Mouse (Mus musculus) heart, embryonic 11.5 days (tissue): ENCODE measurements around the gene Cxcr6. TPM values are rescaled to one million over a fixed set of nuclear protein-coding genes. Genes with fewer than 3 reads are reported as not detected.

Source experiments
- ATAC-seq: fragments of 200-750 bp; cut with Nextera tagmentation; replicated peaks from 2 replicates; pipeline ENCODE4 v1.8.0; 2017; ENCODE audit warnings: moderate library complexity; ENCODE audit not compliant: insufficient number of reproducible peaks, low FRiP score, low TSS enrichment
- H3K27ac ChIP-seq: fragments of 300-500 bp; sonication (generic); 2 replicates; pipeline ENCODE4 v1.5.1; 2014; ENCODE audit warnings: mild to moderate bottlenecking, low read depth, low read length
- H3K27me3 ChIP-seq: fragments of 300-500 bp; sonication (generic); 2 replicates; pipeline ENCODE4 v1.6.1; 2014; ENCODE audit warnings: mild to moderate bottlenecking, low read length, mixed read lengths; ENCODE audit not compliant: control insufficient read depth, insufficient read depth
- H3K36me3 ChIP-seq: fragments of 300-500 bp; sonication (generic); 2 replicates; pipeline ENCODE4 v1.6.1; 2014; ENCODE audit warnings: mild to moderate bottlenecking, low read length, moderate library complexity, mixed read lengths; ENCODE audit not compliant: control insufficient read depth, insufficient read depth
- H3K4me1 ChIP-seq: fragments of 300-500 bp; sonication (generic); 2 replicates; pipeline ENCODE4 v1.6.1; 2014; ENCODE audit warnings: low read length; ENCODE audit not compliant: control insufficient read depth, insufficient read depth
- H3K4me2 ChIP-seq: fragments of 300-500 bp; sonication (generic); 2 replicates; pipeline ENCODE4 v1.6.1; 2014; ENCODE audit warnings: mild to moderate bottlenecking, moderate library complexity
- H3K4me3 ChIP-seq: fragments of 300-500 bp; sonication (generic); 2 replicates; pipeline ENCODE4 v1.5.1; 2014; ENCODE audit warnings: low read depth, low read length
- H3K9ac ChIP-seq: fragments of 300-500 bp; sonication (generic); 2 replicates; pipeline ENCODE4 v1.6.1; 2014; ENCODE audit warnings: mild to moderate bottlenecking, low read depth, low read length, moderate library complexity
- H3K9me3 ChIP-seq: fragments of 300-500 bp; sonication (generic); replicated peaks from 2 replicates; pipeline ENCODE4 v1.6.1; 2016; ENCODE audit warnings: low read length; ENCODE audit not compliant: control insufficient read depth
- WGBS: fragments of 180-500 bp; shearing (Covaris S2); extraction: QIAGEN DNeasy Blood & Tissue Kit; methylation state at CpG from one replicate; pipeline ENCODE4 v1.1.7; 2014; ENCODE audit not compliant: insufficient replicate concordance; 5-methylcytosine and 5-hydroxymethylcytosine counted together
- polyA plus RNA-seq: library from polyadenylated mRNA; unstranded; fragments of >200 nt; fragmentation: Nextera tagmentation; extraction: Ambion mirVana; gene quantifications from 2 replicates; pipeline ENCODE4 v1.2.1, GENCODE M21; 2014

Cxcr6 gene
- polyA plus RNA-seq, 1 experiment from 2014 or later, result 0.82 TPM

- Histone ChIP-seq H3K9ac (no peak overlapping the region), H3K27ac (no peak overlapping the region), H3K9me3 (no peaks in the 10 kb centered on the region), H3K4me2 (no peak overlapping the region), H3K4me1 (no peaks in the 10 kb centered on the region), H3K36me3 (peaks cover 3% of the 10 kb centered on the region; the same call in 1 of the 2 replicates), H3K4me3 (no peak overlapping the region), H3K27me3 (no peaks in the 10 kb centered on the region)
- ATAC-seq, result no peak
- 44% methylated on average over 7 of the region's 7 CpGs for WGBS
Measured at GRCm38 (mm10) chr9:123808583-123808982, 2.3 kb downstream of the Cxcr6 start.

DNA sequence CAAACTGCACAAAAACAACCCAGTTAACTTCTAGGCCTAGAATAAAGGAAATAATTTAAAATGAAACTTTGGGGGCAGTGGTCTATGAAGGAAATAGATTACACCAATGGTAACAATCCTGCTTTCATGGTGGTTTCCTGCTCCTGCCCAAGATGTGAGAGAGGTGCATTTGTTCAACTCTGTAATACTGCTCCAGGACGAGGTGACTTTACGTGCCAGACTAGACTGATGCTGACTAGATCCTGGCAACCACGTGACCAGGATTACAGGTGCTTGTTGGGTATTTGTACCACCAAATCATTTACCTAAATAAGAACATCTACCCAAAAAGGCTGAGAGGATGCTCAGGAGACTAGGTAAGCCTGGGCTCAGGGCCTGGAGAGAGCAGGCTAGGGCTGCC, 5.6 kb downstream of the Cxcr6 start:
- Histone ChIP-seq H3K4me3 (no peak overlapping the region), H3K9ac (no peak overlapping the region), H3K4me2 (no peak overlapping the region), H3K4me1 (no peaks in the 10 kb centered on the region), H3K9me3 (no peaks in the 10 kb centered on the region), H3K36me3 (peaks cover 2% of the 10 kb centered on the region; the same call in 1 of the 2 replicates), H3K27ac (no peak overlapping the region), H3K27me3 (no peaks in the 10 kb centered on the region)
- ATAC-seq, result no peak
- 86% methylated on average over 3 of the region's 3 CpGs for WGBS

DNA sequence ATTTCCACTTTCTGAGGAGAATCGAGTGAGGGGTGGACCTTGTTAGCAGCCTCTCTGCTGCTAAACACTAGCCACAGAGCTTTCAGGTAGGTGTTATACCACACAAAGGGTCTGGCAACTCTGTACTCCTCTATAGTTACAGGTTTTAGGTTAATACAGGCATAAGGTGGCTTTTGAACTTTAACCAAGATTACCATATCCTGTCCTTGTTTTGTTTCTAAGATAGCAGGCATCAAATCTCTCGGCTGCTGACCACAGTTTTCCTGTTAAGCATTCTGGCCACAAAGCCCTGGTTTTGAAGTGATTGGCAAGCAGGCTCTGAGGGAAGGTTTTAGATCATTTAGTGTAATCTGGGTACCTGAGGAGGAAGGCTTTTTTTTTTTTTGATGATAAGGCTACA, 8.1 kb downstream of the Cxcr6 start:
- Histone ChIP-seq H3K36me3 (peaks cover 2% of the 10 kb centered on the region; the same call in 1 of the 2 replicates), H3K4me3 (no peak overlapping the region), H3K27me3 (no peaks in the 10 kb centered on the region), H3K4me1 (no peaks in the 10 kb centered on the region), H3K4me2 (no peak overlapping the region), H3K27ac (no peak overlapping the region), H3K9me3 (no peaks in the 10 kb centered on the region), H3K9ac (no peak overlapping the region)
- 58% methylated on average over 2 of the region's 2 CpGs for WGBS
- no peak for ATAC-seq

- Histone ChIP-seq H3K9me3 (no peaks in the 10 kb centered on the region), H3K4me3 (no peak overlapping the region), H3K9ac (no peak overlapping the region), H3K4me1 (no peaks in the 10 kb centered on the region), H3K27ac (no peak overlapping the region), H3K27me3 (no peaks in the 10 kb centered on the region), H3K36me3 (peaks cover 2% of the 10 kb centered on the region; the same call in 1 of the 2 replicates), H3K4me2 (no peak overlapping the region)
- no peak for ATAC-seq
- 54% methylated on average over 4 of the region's 4 CpGs for WGBS
Measured at GRCm38 (mm10) chr9:123814821-123815220, 8.5 kb downstream of the Cxcr6 start.

DNA sequence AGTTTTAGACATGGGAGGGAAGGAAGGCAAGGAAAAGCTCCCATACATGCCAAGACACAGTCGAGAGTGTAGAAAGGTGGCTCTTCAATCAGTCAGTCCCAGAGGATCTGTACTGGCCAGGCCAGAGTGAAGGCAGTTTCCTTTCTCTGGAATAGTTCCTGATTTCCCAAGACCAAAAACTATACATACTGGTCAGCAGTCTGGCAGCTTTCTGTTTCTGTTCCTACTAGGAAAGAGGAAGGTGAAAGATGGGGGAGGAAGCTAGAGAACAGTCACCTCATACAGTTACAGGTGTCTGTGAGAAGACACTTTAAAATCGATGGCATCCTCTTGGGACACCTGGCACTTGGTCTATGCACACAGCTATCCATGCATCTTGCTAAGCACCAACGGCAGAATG, 9.2 kb downstream of the Cxcr6 start:
- Histone ChIP-seq H3K4me3 (no peak overlapping the region), H3K4me1 (no peaks in the 10 kb centered on the region), H3K9ac (no peak overlapping the region), H3K4me2 (no peak overlapping the region), H3K36me3 (peaks cover 2% of the 10 kb centered on the region; the same call in 1 of the 2 replicates), H3K9me3 (no peaks in the 10 kb centered on the region), H3K27me3 (no peaks in the 10 kb centered on the region), H3K27ac (no peak overlapping the region)
- no peak for ATAC-seq
- WGBS, result 82% methylated on average over 3 of the region's 3 CpGs

DNA sequence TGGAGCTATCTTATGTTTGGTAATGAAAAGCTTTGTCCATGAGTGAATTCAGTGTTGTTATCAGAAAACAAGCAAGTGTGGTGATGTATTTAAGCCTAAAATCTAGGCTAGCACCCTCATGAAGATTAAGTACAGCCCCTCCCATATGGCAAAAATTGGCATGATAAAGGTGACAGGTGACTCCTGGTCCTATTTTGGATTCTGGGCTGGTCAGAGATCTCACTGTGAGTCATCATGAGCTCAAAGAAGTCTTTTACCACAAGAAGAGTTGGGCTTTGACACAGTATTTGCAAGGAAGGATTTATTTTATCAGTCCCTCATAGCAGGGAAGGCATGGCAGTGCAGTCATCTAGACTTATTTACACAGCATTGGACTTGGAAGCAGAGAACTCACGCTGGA, 9.7 kb downstream of the Cxcr6 start:
- no peak for ATAC-seq
- Histone ChIP-seq H3K4me2 (no peak overlapping the region), H3K27me3 (no peaks in the 10 kb centered on the region), H3K36me3 (peaks cover 7% of the 10 kb centered on the region; the same call in 1 of the 2 replicates), H3K4me3 (no peak overlapping the region), H3K9me3 (no peaks in the 10 kb centered on the region), H3K4me1 (no peaks in the 10 kb centered on the region), H3K27ac (no peak overlapping the region), H3K9ac (no peak overlapping the region)
- WGBS, result 83% methylated on average over 1 of the region's 1 CpGs

DNA sequence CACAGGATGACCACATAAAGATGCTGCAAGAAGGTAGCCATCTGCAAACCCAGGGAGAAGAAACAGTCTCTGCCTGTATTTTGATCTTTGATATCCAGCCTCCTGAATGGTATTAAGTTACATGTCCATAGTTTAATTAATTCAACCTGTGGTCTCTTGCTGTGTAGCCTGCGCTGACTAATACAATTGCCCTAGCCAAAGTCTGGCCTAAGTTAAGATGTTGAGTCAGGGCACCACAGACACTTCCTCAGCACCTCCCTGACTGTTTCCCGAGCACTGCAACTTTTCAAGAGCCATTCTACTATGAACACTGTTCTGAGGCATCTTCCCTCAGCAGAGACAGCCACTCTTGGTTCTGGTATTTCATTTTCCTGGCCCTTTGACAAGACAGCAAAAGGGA, 12.3 kb downstream of the Cxcr6 start:
- Histone ChIP-seq H3K4me3 (no peak overlapping the region), H3K36me3 (peaks cover 20% of the 10 kb centered on the region), H3K27me3 (no peaks in the 10 kb centered on the region), H3K27ac (no peak overlapping the region), H3K9me3 (no peaks in the 10 kb centered on the region), H3K4me1 (no peaks in the 10 kb centered on the region), H3K9ac (no peak overlapping the region), H3K4me2 (no peak overlapping the region)
- no peak for ATAC-seq
- 77% methylated on average over 2 of the region's 2 CpGs for WGBS

DNA sequence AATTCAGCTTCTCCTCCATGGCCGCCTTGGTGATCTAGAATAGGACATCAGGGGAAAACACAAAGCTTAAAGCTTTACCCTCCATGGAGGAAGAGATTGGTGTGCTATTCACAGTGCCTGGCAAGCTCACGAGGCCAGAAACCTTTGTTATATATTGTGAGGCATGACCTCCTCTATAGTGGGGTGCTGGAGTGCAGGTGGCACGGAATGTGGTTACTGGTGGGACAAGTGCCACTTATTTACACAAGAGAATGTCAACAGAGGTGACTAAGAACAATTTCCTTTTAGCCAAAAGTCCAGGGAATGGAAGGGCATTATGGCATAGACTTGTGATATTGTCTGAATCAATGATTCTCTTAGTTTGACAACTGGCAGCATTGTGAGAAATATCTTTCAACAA, 20.4 kb downstream of the Cxcr6 start:
- Histone ChIP-seq H3K4me3 (no peak overlapping the region), H3K9me3 (no peaks in the 10 kb centered on the region), H3K4me2 (no peak overlapping the region), H3K9ac (no peak overlapping the region), H3K27ac (no peak overlapping the region), H3K27me3 (no peaks in the 10 kb centered on the region), H3K4me1 (no peaks in the 10 kb centered on the region), H3K36me3 (peaks cover 40% of the 10 kb centered on the region)
- WGBS, result 84% methylated on average over 3 of the region's 3 CpGs
- no peak for ATAC-seq

DNA sequence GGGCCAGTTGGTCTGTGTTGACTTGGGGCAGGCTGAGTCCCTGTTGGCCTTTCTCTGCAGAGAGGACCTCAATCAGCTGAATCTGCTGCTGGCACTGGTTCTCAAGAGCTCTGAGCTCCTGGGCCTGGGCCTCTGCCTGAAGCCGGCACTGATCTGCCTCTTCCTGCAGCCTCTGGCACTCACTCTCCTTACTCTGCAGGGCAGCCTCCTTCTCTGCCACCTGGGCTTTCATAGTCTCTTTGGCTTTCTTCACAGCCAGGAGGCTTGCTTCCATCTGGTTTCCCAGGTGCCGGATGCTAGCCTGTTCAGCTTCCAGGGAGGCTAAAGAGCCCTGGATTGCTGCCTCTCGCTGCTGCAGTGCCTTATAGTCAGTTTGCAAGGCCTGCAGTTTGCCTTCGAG, 22.6 kb downstream of the Cxcr6 start:
- peaks cover 27% of the 10 kb centered on the region for H3K36me3 ChIP-seq
- WGBS, result 88% methylated on average over 4 of the region's 4 CpGs
- H3K4me1 ChIP-seq, result no peaks in the 10 kb centered on the region
- no peak overlapping the region for H3K4me3 ChIP-seq
- no peak overlapping the region for H3K4me2 ChIP-seq
- no peak overlapping the region for H3K9ac ChIP-seq
- H3K27ac ChIP-seq, result no peak overlapping the region
- H3K27me3 ChIP-seq, result no peaks in the 10 kb centered on the region
- no peaks in the 10 kb centered on the region for H3K9me3 ChIP-seq
- ATAC-seq, result no peak
